In genomic region chr4:117788308-117788707, GRCm38 (mm10) we compare ENCODE assay signal across 26 mouse cellular contexts. TPM values are rescaled to one million over a fixed set of nuclear protein-coding genes. Genes with fewer than 3 reads are reported as not detected.
DNase-seq lines count a peak whose midpoint lies in the region; ATAC-seq and TF ChIP-seq lines count a peak whose summit lies in the region.
"Had no signal": no experiment of that assay in that cellular context is flagged by ENCODE, and none has a peak within 500 bp of the region (broad histone marks: within the 10 kb centered on the region; RNA-seq: fewer than 3 reads in every experiment).

No protein-coding gene starts in this region.

- no peaks in the 10 kb centered on the region for H3K36me3 ChIP-seq in heart, embryonic 10.5 days
- H3K36me3 ChIP-seq in lung, postnatal 0 days (ENCODE audit: insufficient read depth, low read length), result no peaks in the 10 kb centered on the region
- H3K36me3 ChIP-seq in small intestine, adult 2 months (ENCODE audit: control insufficient read depth, insufficient read depth, low read length), result no peaks in the 10 kb centered on the region
- no peaks in the 10 kb centered on the region for H3K36me3 ChIP-seq in hindbrain, embryonic 11.5 days (ENCODE audit: control insufficient read depth, insufficient read depth, low read length)
- H3K36me3 ChIP-seq: embryonic facial prominence, embryonic 13.5 days; G1E had no signal

- peak; percentile 73; the same call in 1 of the 2 replicates for TF ChIP-seq EP300 in lung, postnatal 0 days (IDR thresholded peaks at IDR 0.05)

- peak; percentile 96 for DNase-seq in heart, adult 11 months
- no peak for DNase-seq in heart, embryonic 10.5 days (ENCODE audit: low spot score)
- DNase-seq in lung, postnatal 0 days (ENCODE audit: low spot score), result peak; percentile 28
- DNase-seq in lung, adult 2 months, result no peak
- DNase-seq in adrenal gland, postnatal 36 days, result peak; percentile 51 to 66
- DNase-seq in hindbrain, embryonic 11.5 days (ENCODE audit: low spot score), result no peak
- no peak for DNase-seq in layer of hippocampus, adult 11-12 months (ENCODE audit: low spot score)
- DNase-seq: cerebellum, adult 18-20 months; left cerebral cortex, postnatal 4 days; right cerebral cortex, postnatal 25 days; thymus, adult 18-20 months had no signal

- no peak overlapping the region for H3K4me2 ChIP-seq in lung, postnatal 0 days (replicated peaks; ENCODE audit: low read depth, low read length)
- H3K4me2 ChIP-seq in hindbrain, embryonic 11.5 days (replicated peaks; ENCODE audit: low read depth, low read length), result no peak overlapping the region
- H3K4me2 ChIP-seq: embryonic facial prominence, embryonic 13.5 days had no signal

- H3K4me3 ChIP-seq in heart, embryonic 10.5 days, result no peak overlapping the region
- no peak overlapping the region for H3K4me3 ChIP-seq in lung, postnatal 0 days (ENCODE audit: low read depth, low read length)
- no peak overlapping the region for H3K4me3 ChIP-seq in lung, adult 2 months (replicated peaks; ENCODE audit: extremely low read depth, low read depth, low read length)
- H3K4me3 ChIP-seq in small intestine, adult 2 months (ENCODE audit: low read depth, low read length), result peak overlapping the region; percentile 9; the same call in 1 of the 2 replicates
- no peak overlapping the region for H3K4me3 ChIP-seq in hindbrain, embryonic 11.5 days (ENCODE audit: low read depth, low read length)
- H3K4me3 ChIP-seq: embryonic facial prominence, embryonic 13.5 days; megakaryocyte, embryonic 14.5 days had no signal

- no peaks in the 10 kb centered on the region for H3K27me3 ChIP-seq in heart, embryonic 10.5 days (ENCODE audit: insufficient read depth, poor library complexity, severe bottlenecking)
- H3K27me3 ChIP-seq in lung, postnatal 0 days (replicated peaks; ENCODE audit: insufficient read depth, low read length), result no peaks in the 10 kb centered on the region
- H3K27me3 ChIP-seq in small intestine, adult 2 months (ENCODE audit: control insufficient read depth, insufficient read depth, low read length), result no peaks in the 10 kb centered on the region
- no peaks in the 10 kb centered on the region for H3K27me3 ChIP-seq in hindbrain, embryonic 11.5 days (ENCODE audit: control insufficient read depth, insufficient read depth, low read length)
- H3K27me3 ChIP-seq: embryonic facial prominence, embryonic 13.5 days had no signal

- no peak overlapping the region for H3K27ac ChIP-seq in heart, embryonic 10.5 days
- no peak overlapping the region for H3K27ac ChIP-seq in lung, postnatal 0 days (ENCODE audit: low read length)
- H3K27ac ChIP-seq in small intestine, adult 2 months (ENCODE audit: insufficient read depth, low read depth, low read length), result peak overlapping the region; percentile 8; the same call in 1 of the 2 replicates
- H3K27ac ChIP-seq in hindbrain, embryonic 11.5 days (ENCODE audit: low read depth, low read length), result no peak overlapping the region
- H3K27ac ChIP-seq: embryonic facial prominence, embryonic 13.5 days had no signal

- no peaks in the 10 kb centered on the region for H3K9me3 ChIP-seq in heart, embryonic 10.5 days
- H3K9me3 ChIP-seq in lung, postnatal 0 days (ENCODE audit: low read length), result no peaks in the 10 kb centered on the region
- H3K9me3 ChIP-seq in hindbrain, embryonic 11.5 days (ENCODE audit: control insufficient read depth, low read length), result no peaks in the 10 kb centered on the region
- H3K9me3 ChIP-seq: embryonic facial prominence, embryonic 13.5 days had no signal

- H3K4me1 ChIP-seq in heart, embryonic 10.5 days, result peaks cover 9% of the 10 kb centered on the region
- no peaks in the 10 kb centered on the region for H3K4me1 ChIP-seq in lung, postnatal 0 days (ENCODE audit: insufficient read depth, low read depth, low read length)
- no peaks in the 10 kb centered on the region for H3K4me1 ChIP-seq in lung, adult 2 months (ENCODE audit: control insufficient read depth, insufficient read depth, low read length)
- H3K4me1 ChIP-seq in small intestine, adult 2 months (ENCODE audit: control insufficient read depth, insufficient read depth, insufficient read length, low read length), result peaks cover 11% of the 10 kb centered on the region; the same call in 1 of the 2 replicates
- H3K4me1 ChIP-seq in hindbrain, embryonic 11.5 days (replicated peaks; ENCODE audit: control insufficient read depth, insufficient read depth, low read length), result no peaks in the 10 kb centered on the region
- H3K4me1 ChIP-seq: embryonic facial prominence, embryonic 13.5 days; megakaryocyte, embryonic 14.5 days had no signal

- TF ChIP-seq POLR2A in lung, adult 2 months (IDR thresholded peaks at IDR 0.05; ENCODE audit: borderline replicate concordance, extremely low read depth, low read depth, low read length), result no peak
- TF ChIP-seq POLR2A in small intestine, adult 2 months (IDR thresholded peaks at IDR 0.05; ENCODE audit: low read depth, low read length), result no peak

- no peak for ATAC-seq in lung, postnatal 0 days
- no peak for ATAC-seq in hindbrain, embryonic 11.5 days (ENCODE audit: low FRiP score)
- ATAC-seq: CD4-positive, CD25-positive, alpha-beta regulatory T cell, adult 4 months; forebrain, embryonic 16.5 days; hindbrain, embryonic 16.5 days; intestine, postnatal 0 days; midbrain, embryonic 16.5 days had no signal

- no peak overlapping the region for H3K9ac ChIP-seq in lung, postnatal 0 days (replicated peaks; ENCODE audit: low read depth)
- H3K9ac ChIP-seq in hindbrain, embryonic 11.5 days (ENCODE audit: low read depth, low read length), result no peak overlapping the region
- H3K9ac ChIP-seq: embryonic facial prominence, embryonic 13.5 days had no signal

- TF ChIP-seq CTCF in lung, postnatal 0 days (IDR thresholded peaks at IDR 0.05), result no peak
- no peak for TF ChIP-seq CTCF in lung, adult 2 months (IDR thresholded peaks at IDR 0.05; ENCODE audit: insufficient read depth, low read length)
- no peak for TF ChIP-seq CTCF in small intestine, adult 2 months (IDR thresholded peaks at IDR 0.05; ENCODE audit: extremely low read depth, insufficient read length, insufficient replicate concordance, low read depth, low read length)

- 51% methylated on average over 10 of the region's 10 CpGs for WGBS in heart, embryonic 10.5 days
- WGBS in lung, postnatal 0 days, result 48% methylated on average over 10 of the region's 10 CpGs
- 43% methylated on average over 10 of the region's 10 CpGs for WGBS in lung, adult 2 months
- WGBS in small intestine, adult 2 months, result 40% methylated on average over 10 of the region's 10 CpGs
- 76% methylated on average over 10 of the region's 10 CpGs for WGBS in hindbrain, embryonic 11.5 days

RNA-seq across cellular contexts. Expression of gene Klf17, which starts 22.9 kb away (rescaled TPM):
- 0.05 TPM in 1 of 2 replicates, not detected in the other for polyA plus RNA-seq in heart, embryonic 10.5 days (2016; fragmentation: Nextera tagmentation; extraction: Ambion mirVana)
- not detected in 2 replicates for polyA plus RNA-seq in lung, postnatal 0 days (2015; fragmentation: Nextera tagmentation; extraction: Ambion mirVana)
- not detected in 2 replicates for polyA plus RNA-seq in lung, adult 2 months (2012; rRNA removed)
- not detected for total RNA-seq in adrenal gland, postnatal 36 days (2021)
- polyA plus RNA-seq in small intestine, adult 2 months (2012; rRNA removed), result not detected in 2 replicates
- not detected in 2 replicates for polyA plus RNA-seq in hindbrain, embryonic 11.5 days (2014; fragmentation: Nextera tagmentation; extraction: Ambion mirVana)
- total RNA-seq: G1E; gastrocnemius, adult 18-20 months; layer of hippocampus, adult 18-20 months; left cerebral cortex, postnatal 4 days had no signal
- polyA plus RNA-seq: CD4-positive, CD25-positive, alpha-beta regulatory T cell, adult 4 months; cortical plate, adult 2 months; embryonic facial prominence, embryonic 13.5 days; forebrain, embryonic 16.5 days; G1E; heart, embryonic 14.5 days; hindbrain, embryonic 16.5 days; intestine, postnatal 0 days; kidney, embryonic 16.5 days; liver, embryonic 16.5 days; midbrain, embryonic 16.5 days had no signal

RNA-seq across cellular contexts. Expression of gene Slc6a9, which starts 46.0 kb away (rescaled TPM):
- polyA plus RNA-seq in heart, embryonic 10.5 days (2016; fragmentation: Nextera tagmentation; extraction: Ambion mirVana), result 12.5 and 12.8 TPM in 2 replicates
- polyA plus RNA-seq in lung, postnatal 0 days (2015; fragmentation: Nextera tagmentation; extraction: Ambion mirVana), result 17.3 and 19.1 TPM in 2 replicates
- polyA plus RNA-seq in lung, adult 2 months (2012; rRNA removed), result 77.6 and 84.6 TPM in 2 replicates
- 10 to 100 TPM in 1 of 2 experiments, 1 to 10 TPM in 1; 6.5 to 16.9 TPM for total RNA-seq in adrenal gland, postnatal 36 days (2021)
- polyA plus RNA-seq in small intestine, adult 2 months (2012; rRNA removed), result 42.8 and 49.1 TPM in 2 replicates
- polyA plus RNA-seq in hindbrain, embryonic 11.5 days (2014; fragmentation: Nextera tagmentation; extraction: Ambion mirVana), result 6.2 and 7.1 TPM in 2 replicates

Comparison
In these comparisons a context has a peak if more than half of its experiments do, and no peak if none do; other contexts are left out.
1. DNase-seq: peak in heart, adult 11 months (single experiment), lung, postnatal 0 days (single experiment) and adrenal gland, postnatal 36 days (2 of 2); none in heart, embryonic 10.5 days (single experiment), lung, adult 2 months (single experiment), hindbrain, embryonic 11.5 days (single experiment) and layer of hippocampus, adult 11-12 months (single experiment).